Mouse (Mus musculus) liver, embryonic 14.5 days (tissue): ENCODE data around the gene Ms4a5. TPM values are rescaled to one million over a fixed set of nuclear protein-coding genes. Genes with fewer than 3 reads are reported as not detected.
A peak's percentile ranks its signal among the peaks of the same experiment; 100 is the strongest.
"Not testable (repeated sequence)": the region's sequence is repeated elsewhere in the genome, so short reads cannot be mapped to it uniquely, and the experiment has no call there.

Experiments used
- ATAC-seq: fragments of 200-750 bp; cut with Nextera tagmentation; 2 replicates; pipeline ENCODE4 v1.8.0; 2017; ENCODE audit warnings: moderate number of reproducible peaks, mild to moderate bottlenecking, moderate library complexity; ENCODE audit not compliant: insufficient read depth
- DNase-seq, 3 experiments: peaks; one replicate each; pipeline ENCODE4 v3.0.0-alpha.2; 2012 to 2013; ENCODE audit warnings: low read depth in 3 of 3, low spot score in 3 of 3
- H3K27ac ChIP-seq: fragments of 300-500 bp; sonication (generic); 2 replicates; pipeline ENCODE4 v1.5.1; 2014; ENCODE audit warnings: moderate library complexity, mild to moderate bottlenecking, control low read depth, inconsistent platforms
- H3K27me3 ChIP-seq: fragments of 300-500 bp; sonication (generic); 2 replicates; pipeline ENCODE4 v1.6.1; 2014; ENCODE audit warnings: mild to moderate bottlenecking, low read length, moderate library complexity; ENCODE audit not compliant: control insufficient read depth, insufficient read depth
- H3K36me3 ChIP-seq: fragments of 300-500 bp; sonication (generic); replicated peaks from 2 replicates; pipeline ENCODE4 v1.6.1; 2014; ENCODE audit warnings: low read depth; ENCODE audit not compliant: control insufficient read depth, insufficient read depth
- H3K4me1 ChIP-seq, 2 experiments: fragments of 200-500 bp in 1 of 2; fragments of 300-500 bp in 1 of 2; sonication (generic) in 1 of 2; replicated peaks; 2 replicates each; pipeline ENCODE4 v1.6.1; 2012 to 2014; ENCODE audit warnings: antibody characterized with exemption in 1 of 2, inconsistent platforms in 1 of 2, low read length in 1 of 2; ENCODE audit not compliant: control insufficient read depth in 2 of 2, insufficient read depth in 2 of 2
- H3K4me2 ChIP-seq: fragments of 300-500 bp; sonication (generic); 2 replicates; pipeline ENCODE4 v1.6.1; 2014; ENCODE audit warnings: low read depth, mild to moderate bottlenecking, control low read depth, moderate library complexity
- H3K4me3 ChIP-seq, 2 experiments: fragments of 200-500 bp in 1 of 2; fragments of 300-500 bp in 1 of 2; sonication (generic) in 1 of 2; 2 replicates each; pipeline ENCODE4 v1.5.1; 2012 to 2014; ENCODE audit warnings: low read depth in 2 of 2, low read length in 2 of 2, mild to moderate bottlenecking in 2 of 2, control low read depth in 1 of 2, inconsistent platforms in 1 of 2, moderate library complexity in 1 of 2; ENCODE audit not compliant: insufficient read depth in 1 of 2
- H3K9ac ChIP-seq: fragments of 300-500 bp; sonication (generic); replicated peaks from 2 replicates; pipeline ENCODE4 v1.6.1; 2014; ENCODE audit warnings: mild to moderate bottlenecking, control low read depth, moderate library complexity
- H3K9me3 ChIP-seq: fragments of 300-500 bp; sonication (generic); 2 replicates; pipeline ENCODE4 v1.6.1; 2016; ENCODE audit warnings: low read length, mixed read lengths; ENCODE audit not compliant: control insufficient read depth
- CTCF ChIP-seq: IDR thresholded peaks from 2 replicates; pipeline ENCODE4 v1.5.1; 2016; ENCODE audit warnings: antibody characterized with exemption, low read depth, control low read depth
- EP300 ChIP-seq: IDR thresholded peaks from 2 replicates; pipeline ENCODE4 v1.6.1; 2016; ENCODE audit warnings: antibody characterized with exemption, low read depth
- WGBS: fragments of 180-500 bp; shearing (Covaris S2); extraction: QIAGEN DNeasy Blood & Tissue Kit; methylation state at CpG from one replicate; pipeline ENCODE4 v1.1.7; 2014; ENCODE audit not compliant: insufficient replicate concordance; 5-methylcytosine and 5-hydroxymethylcytosine counted together
- polyA plus RNA-seq, 2 experiments: library from polyadenylated mRNA; depleted of rRNA in 1 of 2; stranded (reverse) in 1 of 2; unstranded in 1 of 2; fragments of >200 nt; fragmentation: Nextera tagmentation in 1 of 2; extraction: Ambion mirVana in 1 of 2; gene quantifications; 2 replicates each; pipeline versions ENCODE4 v1.2.1 to v1.2.3; 2012 to 2014

Gene Ms4a5
- polyA plus RNA-seq, 2 experiments, result not detected

DNA sequence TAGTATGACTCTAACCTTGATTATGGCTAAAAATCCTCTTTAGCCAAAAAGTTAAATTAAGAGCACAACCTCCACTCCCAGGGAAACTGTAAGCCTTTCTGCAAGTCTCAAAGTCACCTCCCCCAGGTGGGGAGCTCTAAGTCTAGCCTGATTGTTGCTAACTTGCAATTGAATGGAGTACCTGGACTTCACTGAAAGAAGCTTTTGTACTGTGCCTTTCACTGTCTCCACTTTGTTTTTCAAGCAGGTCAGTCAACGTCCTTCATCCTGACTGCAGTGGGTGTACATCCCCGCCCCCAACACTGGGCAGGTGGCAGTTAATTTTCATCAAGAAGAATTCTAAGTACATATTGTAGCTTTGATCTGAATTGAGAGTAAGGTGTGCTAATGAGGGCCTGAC, 15.3 kb upstream of the Ms4a5 start:
- Histone ChIP-seq H3K4me1 (no peaks in the 10 kb centered on the region), H3K36me3 (no peaks in the 10 kb centered on the region), H3K9ac (no peak overlapping the region), H3K27ac (no peak overlapping the region), H3K4me3 (no peak overlapping the region), H3K4me2 (no peak overlapping the region), H3K9me3 (no peaks in the 10 kb centered on the region), H3K27me3 (no peaks in the 10 kb centered on the region)
- TF ChIP-seq CTCF (no peak), EP300 (no peak)
- WGBS, result 55% methylated on average over 2 of the region's 2 CpGs
- no peak for ATAC-seq
- DNase-seq, result no peak

GRCm38 (mm10) chr19:11293616-11294015, 9.9 kb upstream of the Ms4a5 start:
- WGBS, result 22% methylated on average over 3 of the region's 3 CpGs
- not testable (repeated sequence) for H3K27me3 ChIP-seq, H3K9me3 ChIP-seq, H3K4me3 ChIP-seq, H3K27ac ChIP-seq, H3K9ac ChIP-seq, H3K4me1 ChIP-seq, DNase-seq, H3K36me3 ChIP-seq, ATAC-seq
- H3K4me2 ChIP-seq, result peak overlapping the region; percentile 54

DNA sequence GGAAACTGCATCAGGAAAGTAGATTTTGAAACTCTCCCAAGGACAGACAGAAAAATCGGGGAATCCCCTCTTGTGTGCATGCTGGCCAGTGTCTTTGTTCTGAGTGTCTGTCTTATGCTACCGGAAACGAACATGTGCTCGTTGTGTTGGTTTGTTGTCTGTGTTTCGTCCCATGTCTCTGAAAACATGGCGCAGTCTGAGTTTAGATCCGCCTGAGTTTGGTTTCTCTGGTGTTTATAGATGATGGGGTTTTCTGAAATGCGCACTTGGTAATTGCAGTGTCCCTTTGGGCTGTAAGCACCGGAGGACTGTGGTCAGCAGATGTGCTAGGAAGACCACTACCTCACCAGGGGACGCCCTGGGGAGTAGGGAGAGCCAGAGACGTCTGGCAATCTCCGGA, 9.3 kb upstream of the Ms4a5 start:
- no peak overlapping the region for H3K27ac ChIP-seq
- H3K9ac ChIP-seq, result no peak overlapping the region; the same call in 1 of the 2 replicates

DNA sequence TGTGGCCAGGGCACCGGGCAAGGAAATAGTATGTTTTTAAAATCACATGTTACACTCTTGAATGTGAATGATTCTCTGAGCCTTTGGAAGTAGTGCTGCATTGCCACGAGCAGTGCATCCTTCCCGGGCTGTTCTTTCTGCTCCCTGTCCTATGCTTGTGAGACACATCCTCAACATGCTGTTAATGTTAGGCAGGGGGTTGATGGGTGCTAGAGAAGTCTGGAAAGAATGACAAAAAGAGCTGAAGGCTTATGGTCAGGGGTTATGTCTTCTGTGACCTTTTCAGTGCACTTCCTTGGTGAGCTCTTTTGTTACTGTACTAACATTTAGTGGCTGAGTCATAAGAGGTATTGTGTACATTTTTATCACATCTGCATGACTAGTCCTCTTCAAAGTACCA, 3.5 kb downstream of the Ms4a5 start:
- Histone ChIP-seq H3K4me3 (no peak overlapping the region), H3K27ac (no peak overlapping the region), H3K9ac (no peak overlapping the region), H3K4me1 (no peaks in the 10 kb centered on the region), H3K36me3 (no peaks in the 10 kb centered on the region), H3K4me2 (no peak overlapping the region), H3K27me3 (no peaks in the 10 kb centered on the region), H3K9me3 (no peaks in the 10 kb centered on the region)
- TF ChIP-seq CTCF, result no peak
- TF ChIP-seq EP300, result no peak
- DNase-seq (no peak), ATAC-seq (no peak)
- WGBS, result 69% methylated on average over 3 of the region's 3 CpGs

More for the DNA sequence above, 9.3 kb upstream of the Ms4a5 start:
- no peaks in the 10 kb centered on the region for H3K36me3 ChIP-seq
- peak overlapping the region; percentile 35 to 64 for H3K4me3 ChIP-seq
- 0 out of 4 replicates have a peak, but pooled peaks cover 0 to 4% of the 10 kb centered on the region in 2 experiments for H3K4me1 ChIP-seq
- no peaks in the 10 kb centered on the region for H3K27me3 ChIP-seq
- ATAC-seq, result no peak
- DNase-seq, result no peak
- WGBS, result 6% methylated on average over 12 of the region's 12 CpGs
- peak overlapping the region; percentile 54 for H3K4me2 ChIP-seq
- no peaks in the 10 kb centered on the region for H3K9me3 ChIP-seq
- TF ChIP-seq CTCF (no peak), EP300 (no peak)

DNA sequence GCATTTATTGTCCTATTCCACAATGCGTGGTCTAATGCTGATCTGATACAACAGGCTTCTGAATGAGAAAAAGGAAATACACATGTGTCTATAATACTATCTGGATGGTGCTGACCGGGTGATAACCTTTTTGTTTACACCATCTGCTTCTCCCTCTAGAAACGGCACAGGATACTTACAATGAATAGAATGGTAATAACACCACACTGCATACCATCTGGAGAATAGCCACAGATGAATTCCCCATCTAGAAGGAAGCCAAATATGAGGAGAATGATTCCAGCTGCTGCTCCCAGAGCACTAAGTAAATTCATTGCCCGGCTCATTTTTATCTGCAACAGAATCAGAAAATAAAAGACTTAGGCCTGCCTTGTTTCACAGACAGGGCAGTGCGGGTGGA, 7.2 kb downstream of the Ms4a5 start:
- no peaks in the 10 kb centered on the region for H3K9me3 ChIP-seq
- 54% methylated on average over 5 of the region's 5 CpGs for WGBS

More for the DNA sequence above, 7.2 kb downstream of the Ms4a5 start:
- Histone ChIP-seq H3K4me2 (no peak overlapping the region), H3K27me3 (no peaks in the 10 kb centered on the region), H3K4me3 (no peak overlapping the region), H3K36me3 (no peaks in the 10 kb centered on the region), H3K27ac (no peak overlapping the region), H3K9ac (no peak overlapping the region), H3K4me1 (no peaks in the 10 kb centered on the region)
- ATAC-seq (no peak), DNase-seq (no peak)
- TF ChIP-seq CTCF (no peak), EP300 (no peak)
